Mouse (Mus musculus): ENCODE results near the gene 5730409E04Rik. TPM values are rescaled to one million over a fixed set of nuclear protein-coding genes. Genes with fewer than 3 reads are reported as not detected.

Gene 5730409E04Rik
- 0.33 TPM for total RNA-seq (2023)

GRCm38 (mm10) chr4:126609606-126610181 lies at the start of gene 5730409E04Rik:
TSS of gene 5730409E04Rik (plus strand) at chr4:126609818.

Other genes with a start within 250 kb of the 5730409E04Rik start
- 41.9 TPM for gene Ago3, start 180.3 kb upstream of the 5730409E04Rik start, total RNA-seq (2023)
- gene Ago1, start 141.2 kb upstream of the 5730409E04Rik start, total RNA-seq (2023): 46.8 TPM
- 0.44 TPM for gene Ago4, start 76.3 kb upstream of the 5730409E04Rik start, total RNA-seq (2023)
- 14.0 TPM for gene Clspn, start 52.9 kb upstream of the 5730409E04Rik start, total RNA-seq (2023)
- gene Psmb2, start 67.8 kb downstream of the 5730409E04Rik start, total RNA-seq (2023): 82.4 TPM
- gene Tfap2e, start 126.4 kb downstream of the 5730409E04Rik start, total RNA-seq (2023): not detected
- gene Ncdn, start 143.6 kb downstream of the 5730409E04Rik start, total RNA-seq (2023): 33.9 TPM
- gene AU040320, start 143.7 kb downstream of the 5730409E04Rik start, total RNA-seq (2023): 58.3 TPM